Comparison of ENCODE assay signal across 13 mouse cellular contexts in genomic region chr11:11955783-11956182, GRCm38 (mm10). TPM values are rescaled to one million over a fixed set of nuclear protein-coding genes. Genes with fewer than 3 reads are reported as not detected.
DNase-seq lines count a peak whose midpoint lies in the region; ATAC-seq lines count a peak whose summit lies in the region.
"Had no signal": no experiment of that assay in that cellular context is flagged by ENCODE, and none has a peak within 500 bp of the region (broad histone marks: within the 10 kb centered on the region; RNA-seq: fewer than 3 reads in every experiment).

No protein-coding gene starts in this region.

- peak overlapping the region; percentile 67 for H3K9ac ChIP-seq in heart, embryonic 14.5 days (ENCODE audit: low read length)
- H3K9ac ChIP-seq in midbrain, embryonic 15.5 days: no peak overlapping the region
- no peak overlapping the region for H3K9ac ChIP-seq in midbrain, embryonic 11.5 days (ENCODE audit: low read length)
- no peak overlapping the region for H3K9ac ChIP-seq in intestine, embryonic 15.5 days
- H3K9ac ChIP-seq: liver, embryonic 13.5 days had no signal

- no peak for DNase-seq in heart, adult 9 months (ENCODE audit: low spot score in 2 of 2)
- no peak for DNase-seq in midbrain, embryonic 11.5 days (ENCODE audit: low spot score, missing footprints)
- no peak for DNase-seq in B cell, adult 2 months
- no peak for DNase-seq in layer of hippocampus, postnatal 10 days (ENCODE audit: low spot score in 2 of 2)
- DNase-seq: cerebellum, postnatal 14 days; gastrocnemius, postnatal 36 days; kidney, adult 18-20 months; liver, embryonic 13.5 days; right cerebral cortex, postnatal 25 days; thymus, postnatal 25 days had no signal

- peak overlapping the region; percentile 38 for H3K4me2 ChIP-seq in heart, embryonic 14.5 days (ENCODE audit: low read length)
- H3K4me2 ChIP-seq in midbrain, embryonic 15.5 days: no peak overlapping the region
- no peak overlapping the region for H3K4me2 ChIP-seq in midbrain, embryonic 11.5 days
- no peak overlapping the region for H3K4me2 ChIP-seq in intestine, embryonic 15.5 days (replicated peaks)
- H3K4me2 ChIP-seq: liver, embryonic 13.5 days had no signal

- peak overlapping the region; percentile 92 to 97 for H3K27ac ChIP-seq in heart, embryonic 14.5 days (replicated peaks in 1 of 2; ENCODE audit: control insufficient read depth in 1 of 2, insufficient read depth in 1 of 2, low read depth in 2 of 2, low read length in 2 of 2)
- H3K27ac ChIP-seq in midbrain, embryonic 15.5 days: no peak overlapping the region
- no peak overlapping the region for H3K27ac ChIP-seq in midbrain, embryonic 11.5 days (ENCODE audit: low read depth, low read length)
- peak overlapping the region; percentile 29; the same call in 1 of the 2 replicates for H3K27ac ChIP-seq in intestine, embryonic 15.5 days
- H3K27ac ChIP-seq: liver, embryonic 13.5 days had no signal

- peaks cover 37 to 75% of the 10 kb centered on the region in 2 experiments for H3K4me1 ChIP-seq in heart, embryonic 14.5 days (ENCODE audit: control insufficient read depth in 2 of 2, insufficient read depth in 2 of 2, low read length in 2 of 2)
- peaks cover 3% of the 10 kb centered on the region for H3K4me1 ChIP-seq in midbrain, embryonic 15.5 days
- H3K4me1 ChIP-seq in midbrain, embryonic 11.5 days (ENCODE audit: control insufficient read depth, insufficient read depth, low read length): peaks cover 1% of the 10 kb centered on the region
- H3K4me1 ChIP-seq in intestine, embryonic 15.5 days (replicated peaks): peaks cover 9% of the 10 kb centered on the region

- no peak for ATAC-seq in heart, embryonic 14.5 days (ENCODE audit: insufficient number of reproducible peaks, insufficient read depth, low FRiP score, low read depth)
- ATAC-seq in midbrain, embryonic 15.5 days (replicated peaks): 0 out of 2 replicates have a peak, but pooled peaks have one; percentile 34
- ATAC-seq in midbrain, embryonic 11.5 days (ENCODE audit: low FRiP score): no peak
- no peak for ATAC-seq in intestine, embryonic 15.5 days

- no peaks in the 10 kb centered on the region for H3K27me3 ChIP-seq in heart, embryonic 14.5 days (ENCODE audit: control insufficient read depth, insufficient read depth, low read length)
- H3K27me3 ChIP-seq in midbrain, embryonic 15.5 days (replicated peaks): no peaks in the 10 kb centered on the region
- H3K27me3 ChIP-seq in midbrain, embryonic 11.5 days (ENCODE audit: control insufficient read depth, insufficient read depth, low read length): no peaks in the 10 kb centered on the region
- H3K27me3 ChIP-seq in intestine, embryonic 15.5 days (replicated peaks): no peaks in the 10 kb centered on the region
- H3K27me3 ChIP-seq: liver, embryonic 13.5 days had no signal

- peaks cover 57% of the 10 kb centered on the region for H3K36me3 ChIP-seq in heart, embryonic 14.5 days (ENCODE audit: control insufficient read depth, insufficient read depth, low read length)
- no peaks in the 10 kb centered on the region for H3K36me3 ChIP-seq in midbrain, embryonic 15.5 days (replicated peaks)
- H3K36me3 ChIP-seq in midbrain, embryonic 11.5 days (ENCODE audit: control insufficient read depth, insufficient read depth, low read length): no peaks in the 10 kb centered on the region
- H3K36me3 ChIP-seq in intestine, embryonic 15.5 days: 0 out of 2 replicates have a peak, but pooled peaks cover 5% of the 10 kb centered on the region

- no peak overlapping the region for H3K4me3 ChIP-seq in heart, embryonic 14.5 days (ENCODE audit: control insufficient read depth in 1 of 2, insufficient read depth in 1 of 2, low read depth in 1 of 2, low read length in 2 of 2)
- H3K4me3 ChIP-seq in midbrain, embryonic 15.5 days: no peak overlapping the region
- H3K4me3 ChIP-seq in midbrain, embryonic 11.5 days (ENCODE audit: low read depth, low read length): no peak overlapping the region
- H3K4me3 ChIP-seq in intestine, embryonic 15.5 days (replicated peaks): no peak overlapping the region
- H3K4me3 ChIP-seq: liver, embryonic 13.5 days had no signal

- H3K9me3 ChIP-seq in heart, embryonic 14.5 days (ENCODE audit: control insufficient read depth, low read length): no peaks in the 10 kb centered on the region
- H3K9me3 ChIP-seq in midbrain, embryonic 15.5 days: no peaks in the 10 kb centered on the region
- no peaks in the 10 kb centered on the region for H3K9me3 ChIP-seq in midbrain, embryonic 11.5 days (ENCODE audit: control insufficient read depth, low read length)
- H3K9me3 ChIP-seq in intestine, embryonic 15.5 days: no peaks in the 10 kb centered on the region
- H3K9me3 ChIP-seq: liver, embryonic 13.5 days had no signal

RNA-seq across cellular contexts. Expression of gene Ddc, which starts 57.8 kb away (rescaled TPM):
- polyA plus RNA-seq in heart, embryonic 14.5 days (2014; fragmentation: Nextera tagmentation; extraction: Ambion mirVana): 114 and 117 TPM in 2 replicates
- polyA plus RNA-seq in midbrain, embryonic 15.5 days (2015; fragmentation: Nextera tagmentation; extraction: Ambion mirVana): 20.4 and 21.1 TPM in 2 replicates
- 18.0 and 21.9 TPM in 2 replicates for polyA plus RNA-seq in midbrain, embryonic 11.5 days (2014; fragmentation: Nextera tagmentation; extraction: Ambion mirVana)
- polyA plus RNA-seq in intestine, embryonic 15.5 days (2015; fragmentation: Nextera tagmentation; extraction: Ambion mirVana): 46.3 and 52.2 TPM in 2 replicates
- 1 to 10 TPM; 7.1 to 8.9 TPM for total RNA-seq in layer of hippocampus, postnatal 10 days (2021)

Comparison
In these comparisons a context has a peak if more than half of its experiments do, and no peak if none do; other contexts are left out.
1. H3K27ac ChIP-seq: peak in heart, embryonic 14.5 days (2 of 2) and intestine, embryonic 15.5 days (single experiment); none in midbrain, embryonic 15.5 days (single experiment) and midbrain, embryonic 11.5 days (single experiment).